Mouse (Mus musculus): ENCODE data around the gene Pik3c2a.

Gene Pik3c2a

GRCm38 (mm10) chr7:116443004-116443696 lies at the start of gene Pik3c2a:
Gene Pik3c2a, minus strand, starts transcription at chr7:116443449.
- DNase-seq, result peak; percentile 93 to 95

- no peak for DNase-seq
These were observed 47.9 kb upstream of the Pik3c2a start for GRCm38 (mm10) chr7:116491113-116491512.

GRCm38 (mm10) chr7:116485062-116485601 lies 41.9 kb upstream of the Pik3c2a start:
- DNase-seq, result no peak

GRCm38 (mm10) chr7:116484213-116484612 lies 41.0 kb upstream of the Pik3c2a start:
- no peak for DNase-seq

- DNase-seq, result no peak
These were observed 40.5 kb upstream of the Pik3c2a start for GRCm38 (mm10) chr7:116483782-116484181.

GRCm38 (mm10) chr7:116483106-116483505 lies 39.9 kb upstream of the Pik3c2a start:
- no peak for DNase-seq

GRCm38 (mm10) chr7:116476264-116476663 lies 33.0 kb upstream of the Pik3c2a start:
- no peak for DNase-seq

GRCm38 (mm10) chr7:116475836-116476235 lies 32.6 kb upstream of the Pik3c2a start:
- no peak for DNase-seq

- no peak for DNase-seq
These were observed 18.9 kb upstream of the Pik3c2a start for GRCm38 (mm10) chr7:116462114-116462513.

- DNase-seq, result peak in 1 of 2 experiments; percentile 2
These were observed 15.8 kb upstream of the Pik3c2a start for GRCm38 (mm10) chr7:116458985-116459441.

- DNase-seq, result no peak
These were observed 14.1 kb upstream of the Pik3c2a start for GRCm38 (mm10) chr7:116457391-116457790.

- no peak for DNase-seq
These were observed 13.7 kb upstream of the Pik3c2a start for GRCm38 (mm10) chr7:116456964-116457363.

- DNase-seq, result no peak
These were observed 3.4 kb upstream of the Pik3c2a start for GRCm38 (mm10) chr7:116446645-116447044.

GRCm38 (mm10) chr7:116444326-116444809 lies 1.1 kb upstream of the Pik3c2a start:
- DNase-seq, result no peak

- DNase-seq, result no peak
These were observed 562 bp upstream of the Pik3c2a start for GRCm38 (mm10) chr7:116443697-116444325.

GRCm38 (mm10) chr7:116442226-116442625 lies 1.0 kb downstream of the Pik3c2a start:
- DNase-seq, result no peak

GRCm38 (mm10) chr7:116441346-116441745 lies 1.9 kb downstream of the Pik3c2a start:
- no peak for DNase-seq

GRCm38 (mm10) chr7:116431661-116432060 lies 11.6 kb downstream of the Pik3c2a start:
- no peak for DNase-seq

- DNase-seq, result no peak
These were observed 12.3 kb downstream of the Pik3c2a start for GRCm38 (mm10) chr7:116430926-116431325.

GRCm38 (mm10) chr7:116427206-116427605 lies 16.0 kb downstream of the Pik3c2a start:
- DNase-seq, result no peak

- DNase-seq, result no peak
These were observed 17.5 kb downstream of the Pik3c2a start for GRCm38 (mm10) chr7:116425771-116426170.

- DNase-seq, result no peak
These were observed 22.2 kb downstream of the Pik3c2a start for GRCm38 (mm10) chr7:116421081-116421480.

- DNase-seq, result no peak
These were observed 33.8 kb downstream of the Pik3c2a start for GRCm38 (mm10) chr7:116409438-116409837.

- DNase-seq, result no peak
These were observed 50.9 kb downstream of the Pik3c2a start for GRCm38 (mm10) chr7:116392329-116392728.

Data from thymus, postnatal 36 days (tissue).